Mouse (Mus musculus) lung, postnatal 36 days (tissue): ENCODE measurements around the gene Dll3.
A peak's percentile ranks its signal among the peaks of the same experiment; 100 is the strongest.

Experiments
- DNase-seq: peaks from one replicate; pipeline ENCODE4 v3.0.0; 2022; ENCODE audit warnings: mixed read lengths

Dll3 gene

GRCm38 (mm10) chr7:28306216-28306615, 4.2 kb upstream of the Dll3 start:
- DNase-seq: no peak

DNA sequence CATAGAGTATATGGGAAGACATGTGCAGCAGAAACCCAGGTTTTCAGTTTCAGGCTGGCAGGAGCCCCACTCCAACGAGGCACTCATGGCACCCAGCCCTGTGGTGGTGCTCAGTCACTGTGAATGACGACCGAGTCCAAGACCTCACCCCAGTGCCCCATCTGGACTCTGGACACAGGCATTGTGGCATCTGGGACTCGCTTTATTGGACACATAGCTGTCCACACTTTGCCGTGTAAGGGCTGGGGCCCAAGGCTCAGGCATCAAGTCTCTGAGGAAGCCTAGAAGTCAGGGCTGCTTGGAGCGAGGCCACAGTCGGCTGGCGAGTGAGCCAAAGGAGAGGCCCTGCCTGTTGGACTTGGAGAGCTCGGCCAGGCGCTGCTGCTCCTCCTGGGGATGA, 3.6 kb upstream of the Dll3 start:
- no peak for DNase-seq

DNA sequence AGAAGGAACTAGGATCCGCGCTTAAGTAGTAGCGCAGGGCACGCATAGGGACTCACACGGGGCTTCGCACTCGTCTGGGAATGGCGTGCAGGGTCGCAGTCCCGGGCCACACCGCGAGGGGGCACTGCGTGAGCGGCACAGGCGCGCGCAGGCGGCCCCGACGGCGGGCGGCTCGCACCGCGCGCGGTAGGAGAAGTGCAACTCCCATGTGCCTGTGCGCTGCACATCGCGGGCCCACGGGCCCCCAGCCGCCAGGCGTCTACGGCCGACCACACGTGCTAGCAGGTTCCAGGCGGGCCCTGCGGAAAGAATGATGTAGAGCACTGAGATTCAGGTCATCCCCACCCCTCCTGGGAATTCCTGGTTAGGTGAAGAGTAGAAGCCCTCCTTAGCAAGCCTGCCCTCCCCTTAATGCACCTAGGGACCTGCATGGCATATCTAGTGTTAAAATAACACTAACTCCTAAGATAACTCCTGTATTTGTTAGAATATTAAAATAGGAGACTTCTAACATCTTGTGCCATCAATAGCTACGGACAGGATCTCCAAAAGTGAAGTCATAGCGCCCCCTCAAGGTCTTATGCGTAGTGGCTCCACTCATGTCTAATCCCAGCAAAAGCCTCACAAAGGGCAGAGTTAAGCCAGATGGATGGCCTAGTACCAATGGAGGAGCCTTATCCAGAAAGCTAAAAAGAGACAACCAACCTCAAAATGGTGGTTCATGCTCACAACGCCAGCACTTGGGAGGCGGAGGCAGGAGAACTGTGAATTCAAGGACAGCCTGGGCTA, 3.0 kb downstream of the Dll3 start:
- peak; percentile 72 for DNase-seq

- DNase-seq: peak; percentile 38
Observed at GRCm38 (mm10) chr7:28294481-28294880, 7.6 kb downstream of the Dll3 start.

DNA sequence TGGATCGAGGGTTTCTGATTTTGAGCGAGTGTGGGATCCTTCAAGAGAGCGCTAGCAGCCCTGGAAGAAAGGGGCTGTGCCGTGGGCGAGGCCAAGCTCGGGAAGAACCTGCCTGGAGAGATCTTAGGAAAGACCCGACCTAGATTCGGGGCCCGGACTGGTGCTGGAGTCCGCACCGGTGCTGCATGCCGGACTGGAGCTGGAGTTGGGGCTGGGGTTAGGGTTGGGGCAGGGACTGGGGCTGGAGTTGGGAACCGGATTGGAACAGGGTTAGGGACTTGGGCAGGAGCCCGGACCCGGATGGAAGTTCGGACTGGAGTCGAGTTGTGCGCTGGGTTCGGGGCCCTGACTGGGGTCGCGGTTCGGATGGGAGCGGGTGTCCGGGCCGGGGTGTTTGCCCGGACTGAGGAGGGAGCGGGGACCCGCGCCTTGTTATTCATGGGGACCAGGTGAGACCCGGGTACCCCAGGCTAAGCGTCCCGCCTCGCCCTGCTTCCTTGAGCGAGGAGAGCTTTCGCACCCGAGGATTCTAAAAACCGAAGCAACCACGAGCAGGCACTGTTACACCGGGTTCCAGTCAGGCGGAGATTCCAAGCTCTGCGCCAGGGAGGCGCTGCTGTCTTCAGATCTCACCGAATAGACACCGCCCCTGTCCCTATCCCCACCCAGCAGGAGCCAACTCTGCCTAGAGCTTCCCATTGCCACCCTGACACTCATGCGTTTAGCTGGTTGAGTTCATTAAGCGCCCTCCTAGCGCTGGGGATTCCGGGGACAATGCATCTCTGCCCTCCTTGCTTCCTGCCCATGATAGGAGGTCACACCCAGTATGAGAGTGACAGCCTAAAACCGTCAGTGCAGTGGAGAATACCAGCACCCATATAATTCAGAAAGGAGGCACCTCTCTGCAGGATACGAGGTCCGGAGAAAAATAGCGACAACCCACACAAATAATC, 11.1 kb downstream of the Dll3 start, which contains the start of gene Selenov:
Gene Selenov (minus strand): TSS at position 549 of the 953 bp plus-strand sequence.
- no peak for DNase-seq

GRCm38 (mm10) chr7:28290165-28290564, 11.9 kb downstream of the Dll3 start:
- no peak for DNase-seq

DNA sequence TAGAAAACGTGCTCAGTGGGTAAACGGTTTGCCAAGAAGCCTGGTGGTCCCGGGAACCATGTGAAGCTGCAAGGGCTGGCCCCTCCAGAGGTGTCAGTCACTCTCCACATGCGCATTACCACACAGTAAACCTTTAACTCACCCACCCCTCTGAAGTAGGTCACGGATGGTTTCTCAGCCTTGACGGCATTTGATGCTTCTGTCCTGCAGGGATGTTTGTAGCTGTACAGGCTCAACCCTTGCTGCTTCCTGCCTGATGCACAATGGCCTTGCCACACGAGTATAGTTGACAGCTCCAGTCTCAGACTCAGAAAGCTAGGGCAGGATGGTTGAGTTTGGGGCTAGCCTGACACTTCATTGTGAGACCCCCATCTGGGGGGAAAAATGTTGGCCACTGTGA, 21.4 kb downstream of the Dll3 start:
- DNase-seq: no peak

DNA sequence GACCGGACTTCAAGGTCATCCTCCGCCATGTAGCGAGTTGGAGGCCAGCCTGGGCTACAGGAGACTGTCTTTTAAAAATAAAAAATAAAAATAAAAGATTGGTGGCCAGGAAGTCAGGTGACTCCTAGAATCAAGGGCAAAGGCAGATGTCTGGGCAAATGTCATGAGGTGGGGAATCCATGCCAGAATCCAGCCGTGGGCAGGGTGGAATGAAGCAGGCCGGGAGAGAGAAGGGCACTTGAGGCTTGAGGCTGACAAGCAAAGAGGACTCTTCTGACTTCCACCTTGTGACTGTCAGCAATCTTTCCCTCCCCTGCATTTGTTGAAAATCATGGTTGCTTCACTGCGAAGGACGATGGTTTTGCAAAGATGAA, 23.8 kb downstream of the Dll3 start:
- no peak for DNase-seq

DNA sequence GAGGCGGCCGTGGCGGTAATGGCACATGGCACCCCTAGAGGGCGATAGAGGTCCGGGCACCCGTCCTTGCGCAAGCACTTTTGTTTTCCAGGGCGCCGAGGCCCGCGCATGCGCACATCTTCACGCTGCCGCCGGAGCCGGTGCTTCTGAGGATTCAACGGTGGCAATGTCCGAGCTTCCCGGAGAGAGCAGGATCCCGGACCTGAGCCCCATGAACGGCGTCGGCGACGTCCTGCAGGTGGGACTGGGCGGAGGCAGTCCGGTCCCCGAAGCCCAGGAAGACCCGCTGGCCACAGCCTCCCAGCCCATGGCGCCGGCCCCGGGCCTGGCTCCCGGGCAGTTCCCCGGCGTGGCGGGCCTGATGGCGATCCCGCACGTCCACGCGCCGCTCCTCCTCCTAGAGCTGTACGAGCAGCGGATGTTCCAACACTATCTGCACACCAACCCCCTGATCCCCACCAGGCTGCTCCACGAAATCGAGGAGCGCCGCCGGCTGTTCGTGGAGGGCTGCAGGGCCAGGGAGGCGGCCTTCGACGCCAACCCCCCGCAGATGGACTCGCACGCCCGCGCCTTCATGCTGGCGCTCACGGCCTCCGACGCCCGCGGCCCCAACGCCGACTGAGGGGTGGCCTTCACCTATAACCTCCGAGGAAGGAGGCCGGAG, 24.3 kb downstream of the Dll3 start, which contains the start of gene Eid2b:
Gene Eid2b (plus strand): TSS at position 125 of the 664 bp plus-strand sequence.
- DNase-seq: peak; percentile 96

DNA sequence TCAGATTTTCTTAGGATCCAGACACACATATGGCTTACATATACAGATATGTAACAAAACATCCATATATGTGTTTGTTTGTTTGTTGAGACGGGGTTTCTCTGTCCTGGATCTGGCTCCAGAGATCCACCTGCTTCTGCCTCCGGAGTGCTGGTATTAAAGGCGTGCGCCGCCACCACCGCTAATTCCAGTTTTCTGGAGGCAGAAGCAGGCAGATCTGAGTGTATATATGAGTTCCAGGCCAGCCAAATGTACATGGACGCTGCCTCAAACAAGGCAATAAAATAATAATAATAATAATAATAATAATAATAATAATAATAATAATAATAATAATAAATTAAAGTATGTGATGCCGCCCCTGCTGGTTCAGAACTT, 24.8 kb downstream of the Dll3 start:
- no peak for DNase-seq

GRCm38 (mm10) chr7:28271761-28272160, 30.3 kb downstream of the Dll3 start:
- no peak for DNase-seq

- DNase-seq: no peak
Observed at GRCm38 (mm10) chr7:28269355-28269754, 32.7 kb downstream of the Dll3 start.

DNA sequence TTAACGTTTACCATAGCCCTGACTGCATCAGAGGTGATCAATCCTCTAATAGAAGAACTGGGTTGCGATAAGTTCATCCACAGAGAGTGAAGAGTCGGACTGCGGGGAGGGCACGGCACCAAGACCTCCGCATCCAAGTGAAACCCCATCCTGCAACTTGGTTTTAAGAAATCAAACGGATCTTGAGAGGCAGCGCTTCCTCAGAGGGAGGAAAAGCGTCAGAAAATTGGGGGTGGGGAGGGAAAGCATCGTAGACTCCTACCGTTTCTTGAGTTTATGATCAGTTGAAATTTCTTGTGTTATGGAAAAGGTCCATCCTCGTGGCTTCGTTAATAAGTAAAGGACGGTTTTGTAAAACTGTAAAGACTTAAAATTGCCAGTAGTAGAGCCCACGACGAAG, 33.5 kb downstream of the Dll3 start:
- no peak for DNase-seq

DNA sequence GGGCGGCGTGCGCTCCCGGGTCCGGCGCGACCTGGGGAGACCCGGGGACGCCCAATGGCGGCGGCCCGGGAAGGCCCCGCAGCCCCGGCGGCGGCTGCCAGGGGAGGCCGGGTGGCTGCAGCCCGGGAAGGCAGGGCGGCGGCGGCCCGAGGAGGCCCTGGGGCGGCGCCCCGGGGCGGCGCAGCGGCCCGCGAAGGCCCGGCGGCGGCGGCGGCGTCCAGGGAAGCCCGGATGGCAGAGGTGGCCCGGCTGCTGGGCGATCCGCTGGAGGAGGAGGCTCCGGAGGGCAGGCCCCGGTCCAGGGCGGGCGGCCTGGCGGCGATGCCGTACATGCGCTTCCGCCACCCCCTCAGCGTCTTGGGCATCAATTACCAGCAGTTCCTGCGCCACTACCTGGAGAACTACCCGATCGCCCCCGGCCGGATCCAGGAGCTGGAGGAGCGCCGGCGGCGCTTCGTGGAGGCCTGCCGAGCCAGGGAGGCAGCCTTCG, 34.0 kb downstream of the Dll3 start:
- DNase-seq: peak; percentile 53

GRCm38 (mm10) chr7:28267129-28268041, 34.7 kb downstream of the Dll3 start, which contains the start of gene Eid2:
Gene Eid2 (plus strand): TSS chr7:28267881.
- peak; percentile 76 for DNase-seq

DNA sequence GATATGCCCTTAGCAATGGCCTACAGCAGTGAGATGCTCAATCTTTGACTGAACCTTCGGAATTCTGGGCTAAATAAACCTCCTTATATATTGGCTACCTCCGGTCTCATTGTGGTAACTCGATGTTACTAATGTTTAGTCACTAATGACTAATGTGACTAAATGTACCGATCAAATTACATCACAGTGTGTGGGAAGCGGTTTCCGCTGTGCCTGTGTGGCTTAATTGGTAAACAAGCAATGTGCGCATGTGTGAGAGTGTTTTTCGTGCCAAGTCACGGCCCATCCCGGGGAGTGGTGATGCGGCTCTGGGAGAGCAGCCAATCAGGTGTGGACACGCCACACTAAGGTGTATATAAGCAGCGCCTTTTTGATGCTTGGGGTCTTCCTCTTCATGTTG, 36.6 kb downstream of the Dll3 start:
- DNase-seq: no peak

DNA sequence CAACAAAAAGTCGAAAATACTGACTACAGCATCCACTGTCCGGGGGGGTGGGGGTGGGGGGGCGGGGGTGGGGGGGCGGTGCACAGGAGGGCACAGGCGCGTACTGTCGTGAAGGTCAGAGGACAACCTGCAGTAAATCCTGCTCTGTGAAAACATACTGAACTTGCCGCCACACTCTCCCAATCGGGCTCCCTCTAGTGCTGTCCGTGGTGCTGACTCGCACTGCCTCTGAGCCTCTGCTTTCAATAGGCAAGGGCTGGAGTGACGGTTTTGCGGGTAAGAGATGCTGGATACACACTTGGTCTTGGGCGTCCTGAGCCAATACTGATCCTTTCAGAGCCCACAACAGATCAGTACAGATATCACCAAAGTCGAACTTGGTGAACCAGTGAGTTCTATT, 38.3 kb downstream of the Dll3 start:
- peak; percentile 70 for DNase-seq

GRCm38 (mm10) chr7:28262861-28263260, 39.2 kb downstream of the Dll3 start:
- no peak for DNase-seq

DNA sequence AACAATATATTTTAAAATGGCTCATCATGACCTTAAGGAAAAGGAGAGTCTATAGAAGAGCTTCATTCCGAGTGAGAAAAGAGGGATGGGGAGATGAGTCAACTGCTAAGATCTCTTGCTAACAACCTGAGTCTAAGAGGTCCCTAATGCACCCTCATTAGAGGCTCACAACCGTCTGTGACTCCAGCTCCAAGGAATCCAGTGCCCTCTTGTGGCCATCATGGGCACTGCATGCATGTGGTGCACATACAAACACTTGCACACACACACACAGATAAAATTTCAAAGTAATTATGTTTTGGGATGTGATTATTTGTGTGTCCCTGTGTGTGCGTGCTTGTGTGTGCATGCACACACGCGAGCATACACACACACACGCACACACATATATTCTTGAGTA, 46.6 kb downstream of the Dll3 start:
- no peak for DNase-seq

- no peak for DNase-seq
Observed at GRCm38 (mm10) chr7:28254591-28254990, 47.4 kb downstream of the Dll3 start.

GRCm38 (mm10) chr7:28251976-28252375, 50.1 kb downstream of the Dll3 start:
- DNase-seq: no peak

DNA sequence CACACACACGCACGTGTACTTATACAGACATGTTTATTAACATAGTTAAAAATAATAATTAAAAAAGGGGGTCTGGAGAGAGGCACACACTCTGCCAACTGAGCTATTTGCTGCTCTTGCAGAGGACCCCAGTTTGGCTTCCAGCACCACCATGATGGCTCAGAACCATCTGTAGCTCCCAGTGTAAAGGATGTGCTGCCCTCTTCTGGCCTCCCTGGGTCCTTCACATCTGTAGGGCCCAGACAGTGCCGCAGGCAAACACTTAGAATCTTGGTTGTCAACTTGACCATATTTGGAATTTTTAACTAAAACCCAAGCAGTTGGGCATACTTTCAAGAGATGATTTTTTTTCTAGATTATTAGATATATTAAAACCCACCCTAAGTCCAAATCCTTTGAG, 53.1 kb downstream of the Dll3 start:
- DNase-seq: no peak
